Mouse (Mus musculus): ENCODE measurements at regions not wholly inside any gene's neighbourhood (a gene's known extent, or its start where the extent isn't known, plus 50 kb on each side); places are given as distances from the start of the nearest gene placed in this dataset.
"Not testable (repeated sequence)": the region's sequence is repeated elsewhere in the genome, so short reads cannot be mapped to it uniquely, and the experiment has no call there.

DNA sequence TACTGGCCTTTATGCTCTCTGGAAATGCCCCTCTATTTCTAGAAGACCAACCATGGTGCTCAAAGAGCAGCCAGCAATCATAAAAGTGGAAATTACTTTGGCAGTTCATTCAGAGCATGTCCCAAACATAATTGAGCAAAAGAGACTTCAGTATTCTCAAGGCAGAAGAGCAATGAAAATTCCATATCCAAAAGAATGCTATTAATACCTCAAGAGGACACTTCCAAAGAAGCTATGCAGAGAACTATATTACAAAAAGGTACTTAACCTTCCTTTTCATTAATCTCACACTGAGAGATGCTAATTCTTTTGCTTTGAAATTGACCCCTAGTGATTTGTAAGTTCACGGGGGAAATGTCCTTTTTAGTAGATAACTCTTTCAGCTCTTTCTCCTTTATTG, 105.7 kb downstream of the Mrpl39 start:
- DNase-seq: no peak

DNA sequence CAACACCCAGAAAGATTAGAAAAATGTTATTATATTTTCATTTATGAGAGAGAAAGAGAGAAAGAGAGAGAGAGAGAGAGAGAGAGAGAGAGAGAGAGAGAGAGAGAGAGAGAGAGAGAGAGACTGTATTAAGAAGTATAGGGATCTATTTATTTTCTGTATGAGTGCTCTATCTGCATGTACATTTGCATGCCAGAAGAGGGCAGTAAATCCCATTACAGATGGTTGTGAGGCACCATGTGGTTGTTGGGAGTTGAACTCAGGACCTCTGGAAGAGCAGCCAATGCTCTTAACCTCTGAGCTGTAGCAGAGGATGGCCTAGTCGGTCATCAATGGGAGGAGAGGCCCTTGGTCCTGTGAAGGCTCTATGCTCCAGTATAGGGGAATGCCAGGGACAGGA, 91.1 kb downstream of the Mrpl39 start:
- DNase-seq: not testable (repeated sequence)

DNA sequence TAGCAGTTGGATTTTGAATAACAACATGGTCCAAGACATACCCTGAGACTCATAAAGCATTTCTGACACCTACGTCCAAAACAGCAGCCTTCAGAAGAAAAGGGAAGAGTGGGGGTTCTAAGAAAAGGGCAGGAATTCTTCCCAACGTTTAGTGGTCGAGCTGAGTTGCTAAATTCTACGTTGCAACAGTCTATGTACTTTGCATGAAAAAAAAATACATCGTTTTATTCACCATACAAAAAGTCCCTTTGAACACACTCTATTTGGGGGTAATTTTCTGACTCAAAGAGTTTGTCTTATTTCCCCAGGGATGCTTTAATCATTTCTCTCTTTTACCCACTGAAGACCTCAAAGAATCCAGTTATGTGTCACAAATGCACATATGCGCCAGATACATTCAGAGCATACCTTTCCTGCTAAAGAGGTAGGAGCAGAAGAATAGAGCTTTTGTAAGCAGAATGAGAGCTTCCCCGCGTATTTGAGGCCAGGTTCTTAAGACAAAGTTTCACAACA, 89.3 kb downstream of the Mrpl39 start:
- DNase-seq: no peak

DNA sequence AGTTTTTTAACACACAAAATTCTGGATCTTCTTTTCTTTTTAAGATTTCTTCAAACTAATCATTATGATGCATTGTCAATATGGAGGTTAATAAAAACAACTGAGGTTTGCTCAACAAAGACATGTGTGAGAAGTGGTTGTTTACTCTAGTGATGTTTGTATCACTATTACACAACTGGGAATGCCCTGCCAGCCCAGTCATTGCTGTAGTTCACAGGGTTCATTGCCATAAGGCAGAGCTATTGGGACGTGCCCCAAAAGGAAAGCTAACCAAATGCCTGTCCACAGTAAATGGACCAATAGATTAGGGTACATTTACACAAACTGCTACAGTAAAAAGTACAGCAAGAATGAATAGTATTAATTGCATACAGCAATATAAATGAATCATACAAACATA, 84.9 kb downstream of the Mrpl39 start:
- no peak for DNase-seq

DNA sequence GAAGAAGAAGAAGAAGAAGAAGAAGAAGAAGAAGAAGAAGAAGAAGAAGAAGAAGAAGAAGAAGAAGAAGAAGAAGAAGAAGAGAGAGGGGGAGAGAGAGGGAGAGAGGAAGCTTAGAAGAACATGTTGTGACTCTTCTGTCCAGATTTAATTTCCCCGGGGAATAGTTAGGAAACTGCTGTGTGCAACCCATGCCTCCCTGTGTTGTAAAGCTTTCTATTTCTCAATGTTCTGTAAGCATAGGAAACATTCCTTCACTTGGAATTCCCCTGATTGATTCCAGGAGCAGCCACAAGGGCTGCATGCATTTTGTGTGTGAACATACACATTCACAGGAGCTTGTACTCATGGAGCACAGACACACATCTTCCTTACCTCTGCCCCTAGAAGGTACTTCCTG, 81.7 kb downstream of the Mrpl39 start:
- DNase-seq: no peak

DNA sequence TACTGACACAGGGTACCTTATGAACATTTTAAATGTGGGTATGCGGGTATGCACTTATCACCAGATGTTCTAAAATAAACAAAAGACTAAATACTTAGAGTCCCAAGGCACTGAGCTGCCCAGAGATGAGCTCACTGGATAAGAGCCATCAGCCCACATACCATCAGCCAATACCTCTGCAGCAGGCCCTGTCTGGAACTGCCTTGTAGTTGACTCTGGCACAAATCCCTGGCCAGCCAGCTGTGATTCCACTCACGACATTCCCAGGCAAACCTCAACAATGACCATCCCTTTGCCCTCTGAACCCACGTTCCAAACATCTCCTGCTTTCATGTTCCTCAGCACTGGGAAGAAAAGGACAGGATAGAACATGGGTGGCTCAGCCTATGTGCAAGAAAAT, 73.7 kb downstream of the Mrpl39 start:
- DNase-seq: no peak

DNA sequence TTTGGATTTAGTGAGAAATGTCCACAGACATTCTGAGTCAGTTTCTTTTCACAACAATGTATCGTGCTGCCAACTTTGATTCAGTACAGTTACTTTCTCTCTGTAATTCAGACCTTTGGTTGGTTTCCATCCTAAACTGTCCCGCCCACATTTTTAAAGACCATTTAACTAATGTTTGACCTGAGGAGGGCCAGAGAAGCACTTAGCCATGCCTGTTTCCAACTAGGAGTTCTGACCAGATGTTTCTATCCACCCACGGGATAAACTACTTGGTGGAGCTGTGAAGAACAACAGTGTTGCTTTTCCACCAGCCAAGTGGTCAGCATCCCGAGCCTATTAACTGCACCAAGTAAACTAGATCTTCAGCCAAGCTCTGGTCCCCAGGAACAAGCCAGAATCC, 72.0 kb downstream of the Mrpl39 start:
- DNase-seq: no peak

Measured in retina, postnatal 1 day (tissue).